Mouse (Mus musculus) NIH3T3 (cell line): ENCODE data around the gene Cyfip1.

Experiments used
- DNase-seq: peaks from one replicate; pipeline ENCODE4 v3.0.0-alpha.2; 2012; ENCODE audit warnings: low read depth

The Cyfip1 gene

GRCm38 (mm10) chr7:55956054-55956453, 114.5 kb downstream of the Cyfip1 start:
- no peak for DNase-seq

- DNase-seq: no peak
Measured at GRCm38 (mm10) chr7:55957178-55957577, 115.6 kb downstream of the Cyfip1 start.

- DNase-seq: no peak
Measured at GRCm38 (mm10) chr7:55957916-55958315, 116.4 kb downstream of the Cyfip1 start.

GRCm38 (mm10) chr7:55959801-55960200, 118.3 kb downstream of the Cyfip1 start:
- DNase-seq: no peak

- no peak for DNase-seq
Measured at GRCm38 (mm10) chr7:55960506-55960905, 119.0 kb downstream of the Cyfip1 start.

- peak; percentile 96 for DNase-seq
Measured at GRCm38 (mm10) chr7:55962004-55962908, 120.7 kb downstream of the Cyfip1 start, which contains the start of gene Nipa2. Gene Nipa2 (minus strand): TSS chr7:55962476.

GRCm38 (mm10) chr7:55966866-55967460, 125.4 kb downstream of the Cyfip1 start:
- DNase-seq: no peak

GRCm38 (mm10) chr7:55968258-55968901, 126.8 kb downstream of the Cyfip1 start:
- no peak for DNase-seq

GRCm38 (mm10) chr7:55969415-55969814, 127.9 kb downstream of the Cyfip1 start:
- DNase-seq: no peak

GRCm38 (mm10) chr7:55974429-55974828, 132.9 kb downstream of the Cyfip1 start:
- DNase-seq: peak; percentile 14

GRCm38 (mm10) chr7:55981511-55981910, 140.0 kb downstream of the Cyfip1 start:
- DNase-seq: no peak
